Mouse (Mus musculus) olfactory bulb, adult 2 months (tissue): ENCODE measurements around the gene Shroom3. TPM values are rescaled to one million over a fixed set of nuclear protein-coding genes. Genes with fewer than 3 reads are reported as not detected.

Experiments used
- H3K27ac ChIP-seq: fragments of 200-500 bp; 2 replicates; pipeline ENCODE4 v1.5.1; 2012; ENCODE audit warnings: low read depth, low read length; ENCODE audit not compliant: insufficient read depth
- H3K4me1 ChIP-seq: fragments of 200-500 bp; 2 replicates; pipeline ENCODE4 v1.6.1; 2012; ENCODE audit warnings: low read length; ENCODE audit not compliant: control insufficient read depth, insufficient read depth
- H3K4me3 ChIP-seq: fragments of 200-500 bp; 2 replicates; pipeline ENCODE4 v1.5.1; 2012; ENCODE audit warnings: mild to moderate bottlenecking, low read depth, low read length, moderate library complexity; ENCODE audit not compliant: insufficient read depth
- CTCF ChIP-seq: fragments of 200-500 bp; IDR thresholded peaks from 2 replicates; pipeline ENCODE4 v1.5.1; 2012; ENCODE audit warnings: low read depth, mild to moderate bottlenecking, low read length, moderate library complexity; ENCODE audit not compliant: insufficient read depth
- POLR2A ChIP-seq: fragments of 200-500 bp; IDR thresholded peaks from 2 replicates; pipeline ENCODE4 v1.6.1; 2012; ENCODE audit warnings: mild to moderate bottlenecking, low read depth, low read length, moderate library complexity; ENCODE audit not compliant: insufficient read depth
- WGBS: fragments of 180-500 bp; shearing (Covaris S2); methylation state at CpG from one replicate; pipeline ENCODE4 v1.1.7; 2018; 5-methylcytosine and 5-hydroxymethylcytosine counted together
- polyA plus RNA-seq: library from polyadenylated mRNA; stranded (reverse); fragments of >200 nt; gene quantifications from 2 replicates; pipeline ENCODE4 v1.2.4, GENCODE M21; 2012; ENCODE audit warnings: low replicate concordance; ENCODE audit not compliant: missing spikeins, insufficient read depth, insufficient read length

Shroom3 gene
- polyA plus RNA-seq, 1 experiment: not detected

GRCm38 (mm10) chr5:92823495-92823894, 140.3 kb downstream of the Shroom3 start:
- Histone ChIP-seq H3K4me3 (no peak overlapping the region), H3K27ac (no peak overlapping the region), H3K4me1 (no peaks in the 10 kb centered on the region)
- WGBS: 92% methylated on average over 7 of the region's 7 CpGs
- no peak for TF ChIP-seq POLR2A
- TF ChIP-seq CTCF: no peak

GRCm38 (mm10) chr5:92824304-92825009, 141.2 kb downstream of the Shroom3 start:
- H3K4me3 ChIP-seq: no peak overlapping the region
- H3K27ac ChIP-seq: no peak overlapping the region
- TF ChIP-seq CTCF: no peak
- TF ChIP-seq POLR2A: no peak
- no peaks in the 10 kb centered on the region for H3K4me1 ChIP-seq
- WGBS: 73% methylated on average over 10 of the region's 10 CpGs

- H3K27ac ChIP-seq: no peak overlapping the region
- H3K4me3 ChIP-seq: no peak overlapping the region
- H3K4me1 ChIP-seq: no peaks in the 10 kb centered on the region
- 76% methylated on average over 1 of the region's 1 CpGs for WGBS
- TF ChIP-seq POLR2A (no peak), CTCF (no peak)
Measured at GRCm38 (mm10) chr5:92830391-92830790, 147.2 kb downstream of the Shroom3 start.

- no peak overlapping the region for H3K4me3 ChIP-seq
- WGBS: 57% methylated on average over 7 of the region's 7 CpGs
- no peak overlapping the region for H3K27ac ChIP-seq
- no peaks in the 10 kb centered on the region for H3K4me1 ChIP-seq
- TF ChIP-seq POLR2A: no peak
- no peak for TF ChIP-seq CTCF
Measured at GRCm38 (mm10) chr5:92834513-92834912, 151.3 kb downstream of the Shroom3 start.

- Histone ChIP-seq H3K27ac (no peak overlapping the region), H3K4me3 (no peak overlapping the region), H3K4me1 (no peaks in the 10 kb centered on the region)
- 66% methylated on average over 4 of the region's 4 CpGs for WGBS
- no peak for TF ChIP-seq CTCF
- TF ChIP-seq POLR2A: no peak
Measured at GRCm38 (mm10) chr5:92837311-92837710, 154.1 kb downstream of the Shroom3 start.

GRCm38 (mm10) chr5:92838351-92838784, 155.1 kb downstream of the Shroom3 start:
- WGBS: 50% methylated on average over 9 of the region's 9 CpGs

GRCm38 (mm10) chr5:92839314-92839713, 156.1 kb downstream of the Shroom3 start:
- TF ChIP-seq CTCF (no peak), POLR2A (no peak)
- no peaks in the 10 kb centered on the region for H3K4me1 ChIP-seq
- no peak overlapping the region for H3K4me3 ChIP-seq
- H3K27ac ChIP-seq: no peak overlapping the region
- WGBS: 88% methylated on average over 4 of the region's 4 CpGs

More at GRCm38 (mm10) chr5:92838351-92838784, 155.1 kb downstream of the Shroom3 start:
- H3K4me1 ChIP-seq: no peaks in the 10 kb centered on the region
- H3K4me3 ChIP-seq: no peak overlapping the region
- TF ChIP-seq POLR2A (no peak), CTCF (no peak)
- H3K27ac ChIP-seq: no peak overlapping the region

GRCm38 (mm10) chr5:92841474-92841873, 158.2 kb downstream of the Shroom3 start:
- WGBS: 43% methylated on average over 5 of the region's 5 CpGs
- no peak overlapping the region for H3K4me3 ChIP-seq
- TF ChIP-seq POLR2A (no peak), CTCF (no peak)
- no peak overlapping the region for H3K27ac ChIP-seq
- no peaks in the 10 kb centered on the region for H3K4me1 ChIP-seq

- 90% methylated on average over 8 of the region's 8 CpGs for WGBS
- no peak overlapping the region for H3K4me3 ChIP-seq
- no peak overlapping the region for H3K27ac ChIP-seq
- no peaks in the 10 kb centered on the region for H3K4me1 ChIP-seq
- TF ChIP-seq CTCF: no peak
- TF ChIP-seq POLR2A: no peak
Measured at GRCm38 (mm10) chr5:92842417-92842816, 159.2 kb downstream of the Shroom3 start.

GRCm38 (mm10) chr5:92842881-92843280, 159.6 kb downstream of the Shroom3 start:
- Histone ChIP-seq H3K4me3 (no peak overlapping the region), H3K27ac (no peak overlapping the region), H3K4me1 (no peaks in the 10 kb centered on the region)
- WGBS: 65% methylated on average over 3 of the region's 3 CpGs
- TF ChIP-seq CTCF: no peak
- no peak for TF ChIP-seq POLR2A
